Mouse (Mus musculus): ENCODE results near the gene Hyou1.
"Not testable (repeated sequence)": the region's sequence is repeated elsewhere in the genome, so short reads cannot be mapped to it uniquely, and the experiment has no call there.

The Hyou1 gene

GRCm38 (mm10) chr9:44406906-44407751 is 27.8 kb downstream of the Hyou1 start, which contains the start of the genes Rps25 and Trappc4:
Gene Rps25 (plus strand): TSS chr9:44407139.
Gene Trappc4 (minus strand): TSS chr9:44407600.
- peak; percentile 95 for DNase-seq (ENCODE audit: low spot score)

DNA sequence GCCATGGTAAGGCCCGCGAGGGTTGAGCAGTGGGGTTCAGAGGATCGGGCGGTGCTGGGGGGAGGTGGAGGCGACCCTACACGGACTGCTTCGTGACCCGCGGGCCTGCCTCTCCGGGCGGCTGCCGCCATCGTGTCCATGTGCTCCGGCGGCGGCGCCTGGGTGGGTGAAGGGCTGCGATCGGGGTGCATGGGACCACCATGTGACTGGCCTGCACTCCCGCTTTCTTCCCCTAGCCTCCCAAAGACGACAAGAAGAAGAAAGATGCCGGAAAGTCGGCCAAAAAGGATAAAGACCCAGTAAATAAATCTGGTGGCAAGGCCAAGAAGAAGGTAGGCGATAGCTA is 28.4 kb downstream of the Hyou1 start:
- DNase-seq (ENCODE audit: low spot score): no peak

DNA sequence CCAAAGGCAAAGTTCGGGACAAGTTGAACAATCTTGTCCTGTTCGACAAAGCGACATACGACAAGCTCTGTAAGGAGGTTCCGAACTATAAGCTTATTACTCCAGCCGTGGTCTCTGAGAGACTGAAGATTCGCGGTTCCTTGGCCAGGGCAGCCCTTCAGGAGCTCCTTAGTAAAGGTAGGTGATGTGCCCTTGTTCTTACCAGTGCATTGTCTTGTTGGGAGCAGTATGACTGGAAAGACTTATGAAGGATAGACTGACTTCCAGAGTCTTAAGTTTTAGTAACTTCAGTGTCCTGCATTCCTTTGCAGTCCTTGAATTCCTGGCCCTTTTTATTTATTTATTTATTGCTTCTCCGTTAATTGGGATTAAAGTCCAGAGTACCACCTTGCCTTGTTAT is 29.4 kb downstream of the Hyou1 start:
- not testable (repeated sequence) for DNase-seq (ENCODE audit: low spot score)

DNA sequence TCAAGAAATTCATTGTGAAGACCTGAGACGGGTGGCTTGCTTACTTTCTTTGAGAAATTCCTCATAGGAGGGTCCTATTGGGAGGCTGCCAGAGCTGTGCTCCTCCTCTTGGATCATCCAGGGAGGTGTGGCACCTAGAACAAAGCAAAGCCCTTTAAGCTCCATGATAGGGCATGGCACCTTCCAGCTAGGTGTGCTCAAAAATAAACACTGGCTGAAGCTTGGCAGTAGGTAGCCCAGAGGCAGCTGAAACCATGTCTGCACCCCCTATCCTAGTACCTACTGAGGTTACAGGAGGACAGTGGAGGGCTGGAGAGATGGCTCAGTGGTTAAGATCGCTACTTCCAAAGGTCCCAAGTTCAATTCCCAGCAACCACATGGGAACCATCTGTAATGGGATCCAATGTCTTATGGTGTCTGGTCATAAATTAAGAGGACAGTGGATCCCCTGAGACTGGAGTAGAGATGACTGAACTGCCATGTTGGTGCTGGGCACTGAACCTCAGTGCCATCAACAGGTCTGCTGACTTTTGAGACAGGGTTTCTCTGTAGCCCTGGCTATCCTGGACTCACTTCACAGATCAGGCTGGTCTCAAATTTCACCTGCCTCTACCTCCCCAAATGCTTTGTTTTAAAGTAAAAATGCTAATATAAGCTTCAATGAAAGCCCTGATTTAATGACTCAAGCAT is 31.5 kb downstream of the Hyou1 start:
- no peak for DNase-seq (ENCODE audit: low spot score)

GRCm38 (mm10) chr9:44411601-44412130 is 32.4 kb downstream of the Hyou1 start:
- DNase-seq (ENCODE audit: low spot score): no peak

DNA sequence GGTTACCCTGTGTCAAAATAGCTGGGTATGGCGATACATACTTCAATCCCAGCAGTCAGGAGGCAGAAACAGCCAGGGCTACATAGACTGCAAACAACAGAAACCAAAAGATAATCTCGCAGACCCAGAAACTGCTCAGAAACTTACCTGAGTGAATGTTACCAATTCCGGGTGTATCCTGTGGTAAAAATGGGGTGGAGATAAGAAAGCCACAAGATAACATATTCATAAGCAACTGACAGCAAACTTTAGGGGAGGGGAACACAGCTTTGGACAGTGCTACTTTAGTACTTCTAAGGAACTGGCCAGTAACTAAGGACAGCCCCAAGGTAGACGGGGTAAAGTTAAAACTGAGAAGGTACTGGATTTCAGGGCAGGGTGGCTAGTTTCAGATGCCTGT is 33.0 kb downstream of the Hyou1 start:
- no peak for DNase-seq (ENCODE audit: low spot score)

- DNase-seq (ENCODE audit: low spot score): no peak
Measured at GRCm38 (mm10) chr9:44412781-44413180, 33.5 kb downstream of the Hyou1 start.

DNA sequence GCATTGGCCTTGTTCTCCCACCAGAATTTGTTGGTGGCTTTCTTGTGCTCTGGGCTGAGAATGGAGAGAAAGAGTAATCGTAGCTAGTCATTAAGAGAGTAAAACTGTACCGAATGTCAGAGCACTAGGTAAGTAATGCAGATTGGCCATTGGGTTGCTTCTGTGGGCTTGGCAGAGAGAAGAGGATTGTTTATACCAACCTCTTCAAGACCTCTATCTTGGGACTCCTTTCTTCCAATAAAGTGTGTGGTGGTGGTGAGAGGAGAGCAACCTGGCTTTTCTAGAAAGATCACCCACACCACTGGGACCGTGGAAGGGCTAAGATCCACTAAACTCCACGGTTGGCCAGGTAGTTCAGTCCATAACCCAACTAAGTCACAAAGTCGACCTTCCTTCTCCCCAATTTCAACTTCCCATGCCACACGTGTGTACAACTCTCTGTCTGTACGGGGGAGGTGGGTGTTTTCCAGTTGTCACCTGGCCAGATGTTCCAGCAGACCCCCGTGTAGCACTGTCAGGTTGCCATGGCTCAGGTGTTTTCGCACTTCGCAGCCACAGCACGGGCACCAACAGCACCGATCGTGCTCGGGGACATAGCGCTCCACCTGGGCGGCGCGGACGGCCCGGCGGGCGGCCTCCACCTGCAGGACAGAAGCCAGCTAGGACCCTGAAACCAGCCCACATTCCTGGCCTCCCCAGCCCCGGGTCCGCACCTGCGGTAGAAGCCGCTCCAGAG is 38.0 kb downstream of the Hyou1 start:
- no peak for DNase-seq (ENCODE audit: low spot score)

GRCm38 (mm10) chr9:44417892-44418363 is 38.6 kb downstream of the Hyou1 start:
- peak; percentile 99 for DNase-seq (ENCODE audit: low spot score)

GRCm38 (mm10) chr9:44418519-44419385 is 39.5 kb downstream of the Hyou1 start, which contains the start of gene Ccdc84:
Gene Ccdc84 (minus strand): TSS chr9:44418569.
- no peak for DNase-seq (ENCODE audit: low spot score)

DNA sequence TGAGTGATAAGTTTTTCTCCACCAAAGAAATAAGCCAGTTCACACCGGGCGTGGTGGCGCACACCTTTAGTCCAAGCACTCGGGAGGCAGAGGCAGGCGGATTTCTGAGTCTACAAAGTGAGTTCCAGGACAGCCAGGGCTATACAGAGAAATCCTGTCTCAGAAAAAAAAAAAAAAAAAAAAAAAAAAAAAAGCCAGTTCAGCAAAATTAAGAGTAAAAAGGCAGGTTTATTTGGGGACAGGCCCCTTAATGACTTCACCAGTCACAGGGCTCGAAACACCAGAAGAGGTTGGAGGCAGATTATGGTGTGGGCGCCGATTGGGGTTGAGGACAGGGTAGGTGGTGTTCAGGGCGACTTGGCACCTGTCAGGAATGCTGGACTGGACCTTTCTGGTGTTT is 40.4 kb downstream of the Hyou1 start:
- not testable (repeated sequence) for DNase-seq (ENCODE audit: low spot score)

- DNase-seq (ENCODE audit: low spot score): no peak
Measured at GRCm38 (mm10) chr9:44420280-44420898, 41.1 kb downstream of the Hyou1 start.

DNA sequence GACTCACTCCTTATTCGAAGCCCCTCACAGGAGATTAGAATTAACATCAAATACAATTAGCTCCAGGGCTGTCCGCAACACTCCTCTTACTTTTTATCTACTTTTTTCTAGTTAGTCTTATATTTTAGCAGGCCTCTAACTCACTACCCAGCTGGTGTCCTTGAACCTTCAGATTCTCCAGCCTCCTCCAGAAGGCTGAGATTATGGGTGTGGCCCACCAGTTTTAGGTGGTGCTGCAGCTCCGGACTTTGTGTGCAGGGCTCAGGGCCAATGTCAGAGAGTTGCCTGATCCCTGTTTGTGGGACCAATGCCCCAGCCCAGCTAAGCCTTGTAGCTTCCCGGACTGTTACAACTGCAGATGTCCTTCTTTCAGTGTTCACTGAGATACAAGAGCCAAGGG is 44.3 kb downstream of the Hyou1 start:
- no peak for DNase-seq (ENCODE audit: low spot score)

DNA sequence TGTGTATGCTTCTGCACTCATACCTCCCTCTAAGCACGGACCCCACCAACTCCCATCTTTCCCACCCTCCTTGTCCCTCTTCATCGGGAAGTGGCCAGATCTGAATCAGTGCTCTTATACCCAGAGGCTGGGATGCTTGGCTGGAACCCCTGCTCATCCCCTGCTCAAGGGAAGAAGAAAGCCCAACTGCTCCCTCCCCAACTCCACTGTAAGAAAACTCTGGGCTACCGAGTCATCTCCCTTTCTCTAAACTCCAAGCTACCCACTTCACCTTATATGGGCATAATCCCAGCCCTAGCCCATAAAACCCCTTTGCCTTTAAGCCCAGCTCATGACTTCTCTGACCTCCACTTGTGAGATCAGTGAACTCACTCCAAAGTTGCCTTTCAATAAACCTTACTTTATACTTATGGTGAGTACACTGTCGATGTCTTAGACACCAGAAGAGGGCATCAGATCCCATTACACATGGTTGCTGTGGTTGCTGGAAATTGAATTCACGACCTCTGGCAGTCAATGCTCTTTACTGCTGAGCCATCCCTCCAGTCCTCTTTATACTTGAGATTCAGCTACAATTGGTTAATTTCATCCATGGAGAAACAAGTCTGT is 53.4 kb downstream of the Hyou1 start:
- no peak for DNase-seq (ENCODE audit: low spot score)

- no peak for DNase-seq (ENCODE audit: low spot score)
Measured at GRCm38 (mm10) chr9:44435747-44436146, 56.5 kb downstream of the Hyou1 start.

DNA sequence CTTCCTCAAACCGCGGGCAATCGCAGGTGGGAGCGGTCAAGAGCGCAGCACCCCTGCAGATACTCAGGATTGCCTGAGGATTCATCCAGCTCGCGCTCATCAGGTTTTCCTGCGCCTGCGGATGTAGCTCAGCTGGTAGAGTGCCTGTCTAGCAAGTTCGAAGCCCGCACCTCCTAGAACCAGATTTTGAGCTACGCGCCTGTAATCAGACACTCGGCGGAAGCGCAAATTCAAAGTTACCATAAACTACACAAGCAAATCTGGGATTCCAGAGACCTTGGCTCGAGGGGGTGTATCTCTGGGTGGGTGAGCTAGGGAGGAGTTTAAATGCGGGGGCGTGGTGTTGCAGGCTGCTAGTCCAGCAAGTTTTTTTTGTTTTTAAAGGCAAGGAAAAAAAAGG is 61.7 kb downstream of the Hyou1 start, which contains the start of gene Foxr1:
Gene Foxr1, minus strand, starts transcription at position 176 of the 400 bp plus-strand sequence.
- no peak for DNase-seq (ENCODE audit: low spot score)
